Mouse (Mus musculus): ENCODE results near the gene Rxfp3. TPM values are rescaled to one million over a fixed set of nuclear protein-coding genes. Genes with fewer than 3 reads are reported as not detected.

Rxfp3 gene
- under 1 TPM in 1 of 2 experiments, not detected in 1; 0.05 TPM for total RNA-seq (2021)
- long read RNA-seq, experiment 1 = 0 reads
- long read RNA-seq, experiment 2 = 0 reads

GRCm38 (mm10) chr15:11037711-11038110 is at the start of gene Rxfp3:
Gene Rxfp3, minus strand, starts transcription at chr15:11037991.
- no peak for DNase-seq

DNA sequence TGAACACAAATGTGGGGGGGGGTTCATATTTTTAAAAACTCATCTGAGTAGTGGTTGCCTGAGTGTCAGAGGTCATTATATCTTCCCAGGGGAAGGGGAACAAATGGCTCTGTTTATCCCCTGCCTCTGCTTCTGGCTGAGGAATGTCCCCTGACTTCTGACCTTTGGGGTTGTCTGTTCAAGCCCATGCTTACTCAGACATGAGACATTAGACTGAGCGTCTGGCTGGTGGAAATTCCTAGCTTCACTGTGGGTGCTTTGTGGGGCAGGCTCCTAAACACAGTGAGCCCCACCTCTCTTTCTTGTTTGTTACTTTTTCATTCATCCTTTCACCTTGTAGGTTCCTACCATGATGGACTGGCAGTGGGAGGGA is 47.2 kb upstream of the Rxfp3 start:
- no peak for DNase-seq

- peak in 1 of 2 experiments; percentile 11 for DNase-seq
These were observed 46.6 kb upstream of the Rxfp3 start for GRCm38 (mm10) chr15:11084241-11084992.

DNA sequence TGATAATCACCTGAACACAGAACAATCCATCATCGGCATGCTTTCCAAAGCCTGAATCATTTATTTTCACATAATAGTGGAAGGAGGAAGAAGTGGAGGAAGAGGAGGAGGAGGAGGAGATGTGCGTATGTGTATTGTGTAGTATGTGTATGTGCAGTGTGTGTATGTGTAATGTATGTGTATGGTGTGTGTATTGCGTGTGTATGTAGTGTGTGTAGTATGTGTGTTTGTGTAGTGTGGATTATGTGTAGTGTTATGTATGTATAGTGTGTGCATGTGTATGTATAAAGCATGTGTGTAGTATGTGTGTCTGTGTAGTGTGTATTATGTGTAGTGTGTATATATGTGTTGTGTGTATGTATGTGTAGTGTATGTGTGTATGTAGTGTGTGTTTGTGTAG is 45.9 kb upstream of the Rxfp3 start:
- no peak for DNase-seq

DNA sequence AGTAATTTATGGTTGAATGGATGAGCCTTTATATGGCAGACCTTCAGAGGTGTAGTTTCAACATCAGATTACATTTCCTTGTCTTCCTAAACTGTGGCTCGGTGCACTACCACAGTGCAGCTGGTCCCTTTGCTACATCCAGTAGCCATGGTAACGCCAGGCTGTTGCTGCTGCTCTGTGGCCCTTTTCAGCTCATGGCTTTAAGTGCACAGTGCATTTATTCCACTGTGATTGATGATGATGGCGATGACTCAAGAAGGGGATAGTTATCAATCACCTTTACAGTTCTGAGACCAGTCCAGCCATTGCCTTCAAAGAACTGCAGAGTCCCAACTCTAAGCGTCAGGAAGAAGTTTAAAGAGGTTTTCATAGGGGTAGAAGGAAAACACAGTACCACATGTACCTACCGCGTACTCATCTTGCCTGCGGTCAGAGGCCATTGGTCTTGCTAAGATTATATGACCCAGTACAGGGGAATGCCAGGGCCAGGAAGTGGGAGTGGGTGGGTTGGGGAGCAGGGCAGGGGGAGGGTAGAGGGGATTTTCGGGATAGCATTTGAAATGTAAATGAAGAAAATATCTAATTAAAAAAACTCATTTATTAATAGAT is 45.3 kb upstream of the Rxfp3 start:
- DNase-seq = no peak

GRCm38 (mm10) chr15:11075726-11076361 is 38.1 kb upstream of the Rxfp3 start:
- DNase-seq = no peak

GRCm38 (mm10) chr15:11067891-11068290 is 30.1 kb upstream of the Rxfp3 start:
- DNase-seq = peak in 1 of 2 experiments; percentile 17

GRCm38 (mm10) chr15:11066299-11066698 is 28.5 kb upstream of the Rxfp3 start:
- DNase-seq = no peak

GRCm38 (mm10) chr15:11065528-11066171 is 27.9 kb upstream of the Rxfp3 start:
- DNase-seq = peak in 1 of 2 experiments; percentile 36

- DNase-seq = peak; percentile 86 to 90
These were observed 27.0 kb upstream of the Rxfp3 start, which contains the start of gene Adamts12 for GRCm38 (mm10) chr15:11064558-11065411. Gene Adamts12, plus strand, starts transcription at chr15:11064790.

DNA sequence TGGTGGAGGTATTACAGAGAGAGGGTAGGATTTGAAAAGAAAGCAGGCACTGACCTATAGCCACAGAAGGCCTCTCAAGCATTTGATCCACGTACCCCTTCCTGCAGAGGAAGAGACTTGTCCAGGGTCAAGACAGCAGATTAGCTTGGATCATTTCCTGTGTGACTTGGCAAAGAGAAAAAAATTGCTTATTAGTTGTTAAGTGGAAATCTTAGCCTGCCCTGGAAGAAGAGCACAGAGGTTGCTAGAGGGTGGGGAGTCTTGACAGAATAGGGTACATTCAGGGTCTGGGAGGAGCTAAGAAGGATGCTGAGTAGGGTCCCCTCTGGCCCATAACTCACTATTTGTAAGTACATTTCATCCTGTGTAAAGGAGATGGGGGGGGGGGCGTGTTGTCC is 26.4 kb upstream of the Rxfp3 start:
- DNase-seq = no peak

- no peak for DNase-seq
These were observed 25.1 kb upstream of the Rxfp3 start for GRCm38 (mm10) chr15:11062903-11063302.

GRCm38 (mm10) chr15:11054440-11055080 is 16.8 kb upstream of the Rxfp3 start:
- no peak for DNase-seq

DNA sequence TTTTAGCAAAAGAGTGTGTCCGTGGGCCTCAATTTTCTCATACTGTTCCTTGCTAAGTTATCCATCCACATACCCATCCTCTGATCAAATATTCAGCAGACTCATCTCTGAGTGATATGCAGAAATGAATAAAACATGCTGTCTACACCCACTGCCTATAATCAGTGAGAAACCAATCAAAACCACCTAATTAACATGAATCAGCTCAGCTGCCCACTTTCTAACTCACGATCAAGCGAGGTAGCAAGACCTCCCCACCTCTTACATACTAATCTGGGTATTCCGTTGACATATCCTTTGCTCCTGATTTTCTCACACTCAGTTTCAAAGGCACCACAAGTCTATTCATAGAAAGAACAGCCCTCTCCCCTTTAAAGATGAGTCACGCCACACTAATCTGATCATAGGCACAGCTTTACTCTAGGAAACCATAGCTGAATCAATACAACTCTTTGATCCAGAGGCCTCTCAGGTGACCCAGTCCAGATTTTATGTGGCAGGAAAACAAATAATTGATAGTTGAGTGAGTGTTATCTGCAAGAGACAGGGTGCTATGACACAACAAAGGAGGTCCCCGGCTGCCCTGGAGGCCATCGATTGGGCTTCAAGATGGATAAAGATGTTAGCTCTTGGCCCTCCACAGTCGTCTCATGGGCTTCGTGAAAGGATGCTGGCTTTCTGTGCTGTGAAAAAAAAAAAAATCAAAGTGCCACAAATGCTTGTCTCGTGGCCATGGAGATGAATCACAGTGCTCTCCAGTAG is 16.1 kb upstream of the Rxfp3 start:
- no peak for DNase-seq

GRCm38 (mm10) chr15:11042828-11043227 is 5.0 kb upstream of the Rxfp3 start:
- no peak for DNase-seq

- no peak for DNase-seq
These were observed 3.4 kb upstream of the Rxfp3 start for GRCm38 (mm10) chr15:11041229-11041628.

DNA sequence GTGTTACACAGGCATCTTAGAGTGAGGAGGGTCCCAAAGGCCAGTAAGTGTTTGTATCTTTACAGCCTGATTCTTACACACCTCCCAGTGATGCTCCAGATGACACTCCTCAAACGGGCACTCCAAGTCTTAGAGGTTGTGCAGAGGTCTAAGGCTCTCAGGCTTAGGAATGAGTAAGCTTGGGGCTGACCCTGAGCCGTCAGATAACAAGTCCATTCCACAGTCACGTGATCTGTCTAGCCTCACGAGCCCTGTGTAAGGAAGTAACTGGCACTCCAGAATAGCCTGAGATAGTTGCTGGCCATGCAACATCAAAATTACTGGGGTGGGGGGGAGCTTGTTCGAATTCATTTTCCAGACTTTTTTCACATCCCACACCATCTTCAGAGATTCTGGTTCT is 2.3 kb upstream of the Rxfp3 start:
- DNase-seq = no peak

- peak; percentile 17 to 80 for DNase-seq
These were observed 685 bp upstream of the Rxfp3 start for GRCm38 (mm10) chr15:11038476-11038875.

- DNase-seq = no peak
These were observed 455 bp downstream of the Rxfp3 start for GRCm38 (mm10) chr15:11037376-11037695.

- no peak for DNase-seq
These were observed 1.0 kb downstream of the Rxfp3 start for GRCm38 (mm10) chr15:11036535-11037375.
